Mouse (Mus musculus): ENCODE data around the gene Spen. TPM values are rescaled to one million over a fixed set of nuclear protein-coding genes. Genes with fewer than 3 reads are reported as not detected.

Spen gene
- polyA plus RNA-seq, 1 experiment from 2014 or later: 12.3 TPM

Other genes with a start within 250 kb of the Spen start
- 3.6 and 3.7 TPM in 2 replicates for gene Epha2, start 237.4 kb downstream of the Spen start, polyA plus RNA-seq (2016; fragmentation: Nextera tagmentation; extraction: Ambion mirVana)
- gene Fam131c, start 170.4 kb downstream of the Spen start, polyA plus RNA-seq (2016; fragmentation: Nextera tagmentation; extraction: Ambion mirVana): 0.70 and 1.2 TPM in 2 replicates
- not detected in 2 replicates for gene Clcnka, start 139.9 kb downstream of the Spen start, polyA plus RNA-seq (2016; fragmentation: Nextera tagmentation; extraction: Ambion mirVana)
- not detected in 2 replicates for gene Clcnkb, start 122.6 kb downstream of the Spen start, polyA plus RNA-seq (2016; fragmentation: Nextera tagmentation; extraction: Ambion mirVana)
- not detected in 2 replicates for gene Hspb7, start 117.8 kb downstream of the Spen start, polyA plus RNA-seq (2016; fragmentation: Nextera tagmentation; extraction: Ambion mirVana)
- not detected in 2 replicates for gene Srarp, start 102.5 kb downstream of the Spen start, polyA plus RNA-seq (2016; fragmentation: Nextera tagmentation; extraction: Ambion mirVana)
- gene Zbtb17, start 93.9 kb downstream of the Spen start, polyA plus RNA-seq (2016; fragmentation: Nextera tagmentation; extraction: Ambion mirVana): 55.1 and 61.5 TPM in 2 replicates
- 24.5 and 27.5 TPM in 2 replicates for gene Fblim1, start 67.5 kb upstream of the Spen start, polyA plus RNA-seq (2016; fragmentation: Nextera tagmentation; extraction: Ambion mirVana)
- gene Tmem82, start 80.0 kb upstream of the Spen start, polyA plus RNA-seq (2016; fragmentation: Nextera tagmentation; extraction: Ambion mirVana): 0.98 and 1.3 TPM in 2 replicates
- gene Slc25a34, start 85.2 kb upstream of the Spen start, polyA plus RNA-seq (2016; fragmentation: Nextera tagmentation; extraction: Ambion mirVana): 0.05 TPM in 1 of 2 replicates, not detected in the other
- gene Plekhm2, start 126.3 kb upstream of the Spen start, polyA plus RNA-seq (2016; fragmentation: Nextera tagmentation; extraction: Ambion mirVana): 2.9 and 4.2 TPM in 2 replicates
- gene Rsc1a1, start 147.0 kb upstream of the Spen start, polyA plus RNA-seq (2016; fragmentation: Nextera tagmentation; extraction: Ambion mirVana): 2.2 and 2.4 TPM in 2 replicates
- gene Ddi2, start 184.8 kb upstream of the Spen start, polyA plus RNA-seq (2016; fragmentation: Nextera tagmentation; extraction: Ambion mirVana): 23.7 and 24.2 TPM in 2 replicates
- not detected in 2 replicates for gene Agmat, start 208.1 kb upstream of the Spen start, polyA plus RNA-seq (2016; fragmentation: Nextera tagmentation; extraction: Ambion mirVana)